Comparison of ENCODE assay signal across 8 mouse cellular contexts in genomic region chr2:93849505-93850089, GRCm38 (mm10). TPM values are rescaled to one million over a fixed set of nuclear protein-coding genes. Genes with fewer than 3 reads are reported as not detected.
DNase-seq lines count a peak whose midpoint lies in the region; ATAC-seq and TF ChIP-seq lines count a peak whose summit lies in the region.

Gene Accs (minus strand): TSS chr2:93849943.

- H3K9ac ChIP-seq in kidney, embryonic 14.5 days (ENCODE audit: low read depth, low read length) = peak within 1 kb of the TSS; percentile 72

- H3K36me3 ChIP-seq in heart, embryonic 10.5 days = peaks cover 26% of the 10 kb centered on the region
- H3K36me3 ChIP-seq in kidney, embryonic 14.5 days (ENCODE audit: control insufficient read depth, insufficient read depth, low read length) = peaks cover 5% of the 10 kb centered on the region; the same call in 1 of the 2 replicates

- under 1% methylated on average over 28 of the region's 28 CpGs for whole genome bisulfite sequencing in heart, embryonic 10.5 days
- WGBS in kidney, embryonic 14.5 days = under 1% methylated on average over 28 of the region's 28 CpGs

- peak; percentile 54 to 58 for DNase-seq in B cell, adult 2 months
- DNase-seq in brain, adult 2 months (ENCODE audit: low read depth, low spot score) = peak; percentile 89
- DNase-seq in heart, embryonic 10.5 days (ENCODE audit: low spot score) = peak; percentile 92
- DNase-seq in liver = peak; percentile 66
- peak; percentile 56 for DNase-seq in monocyte, adult 2 months (ENCODE audit: low read depth in 1 of 2, low spot score in 2 of 2)
- peak; percentile 21 to 28 for DNase-seq in spleen, postnatal 14 days (ENCODE audit: low spot score in 2 of 2)

- peaks cover 5% of the 10 kb centered on the region; the same call in 1 of the 2 replicates for H3K4me1 ChIP-seq in embryonic fibroblast, embryonic 13.5 days (ENCODE audit: control insufficient read depth, insufficient read depth, low read length)
- peaks cover 19% of the 10 kb centered on the region for H3K4me1 ChIP-seq in heart, embryonic 10.5 days
- H3K4me1 ChIP-seq in kidney, embryonic 14.5 days (ENCODE audit: control insufficient read depth, insufficient read depth, low read length) = peaks cover 7% of the 10 kb centered on the region; the same call in 1 of the 2 replicates

- peak; percentile 61; the same call in 1 of the 2 replicates for TF ChIP-seq CTCF in embryonic fibroblast, embryonic 13.5 days (IDR thresholded peaks at IDR 0.05; ENCODE audit: borderline replicate concordance, insufficient read depth, low read length)

- peak within 1 kb of the TSS; percentile 69 for H3K4me2 ChIP-seq in kidney, embryonic 14.5 days (replicated peaks; ENCODE audit: low read depth, low read length)

- H3K4me3 ChIP-seq in embryonic fibroblast, embryonic 13.5 days (ENCODE audit: insufficient read depth, low read length) = peak within 1 kb of the TSS; percentile 53
- peak within 1 kb of the TSS; percentile 71 for H3K4me3 ChIP-seq in heart, embryonic 10.5 days
- peak within 1 kb of the TSS; percentile 52 for H3K4me3 ChIP-seq in kidney, embryonic 14.5 days (ENCODE audit: low read length)

- peak within 1 kb of the TSS; percentile 44 for H3K27ac ChIP-seq in embryonic fibroblast, embryonic 13.5 days (ENCODE audit: insufficient read depth, low read length)
- peak within 1 kb of the TSS; percentile 92 for H3K27ac ChIP-seq in heart, embryonic 10.5 days
- H3K27ac ChIP-seq in kidney, embryonic 14.5 days (ENCODE audit: low read depth, low read length) = peak within 1 kb of the TSS; percentile 85

- peak; percentile 94 for ATAC-seq in kidney, embryonic 14.5 days (ENCODE audit: low FRiP score, low TSS enrichment)

- TF ChIP-seq POLR2A in embryonic fibroblast, embryonic 13.5 days (IDR thresholded peaks at IDR 0.05; ENCODE audit: low read depth, low read length) = peak; percentile 70; the same call in 1 of the 2 replicates

- no peaks in the 10 kb centered on the region for H3K9me3 ChIP-seq in heart, embryonic 10.5 days
- H3K9me3 ChIP-seq in kidney, embryonic 14.5 days (ENCODE audit: control insufficient read depth, low read length) = no peaks in the 10 kb centered on the region

- no peaks in the 10 kb centered on the region for H3K27me3 ChIP-seq in heart, embryonic 10.5 days (ENCODE audit: insufficient read depth, poor library complexity, severe bottlenecking)
- H3K27me3 ChIP-seq in kidney, embryonic 14.5 days (ENCODE audit: control insufficient read depth, insufficient read depth, low read length) = no peaks in the 10 kb centered on the region

RNA-seq across cellular contexts. Expression of gene Accs, which starts in this region (rescaled TPM):
- 5.3 and 8.1 TPM in 2 replicates for polyA plus RNA-seq in embryonic fibroblast, embryonic 13.5 days (2011; ENCODE audit: insufficient read length, low read depth, missing spikeins)
- polyA plus RNA-seq in heart, embryonic 10.5 days (2016; fragmentation: Nextera tagmentation; extraction: Ambion mirVana) = 7.9 and 8.3 TPM in 2 replicates
- 7.3 and 10.8 TPM in 2 replicates for polyA plus RNA-seq in kidney, embryonic 14.5 days (2014; fragmentation: Nextera tagmentation; extraction: Ambion mirVana)

Comparison
In these comparisons a context has a peak if more than half of its experiments do, and no peak if none do; other contexts are left out.
1. Peak in every context shown above with its lines: DNase-seq, ATAC-seq, H3K4me3 ChIP-seq and H3K27ac ChIP-seq.
2. DNase-seq: peak in every context shown above with its lines; median percentile 92 in heart, embryonic 10.5 days; 89 in brain, adult 2 months; 66 in liver; 56 in B cell, adult 2 months; 56 in monocyte, adult 2 months; 24 in spleen, postnatal 14 days.